Mouse (Mus musculus): ENCODE results near the gene 1700092M07Rik.

1700092M07Rik gene

DNA sequence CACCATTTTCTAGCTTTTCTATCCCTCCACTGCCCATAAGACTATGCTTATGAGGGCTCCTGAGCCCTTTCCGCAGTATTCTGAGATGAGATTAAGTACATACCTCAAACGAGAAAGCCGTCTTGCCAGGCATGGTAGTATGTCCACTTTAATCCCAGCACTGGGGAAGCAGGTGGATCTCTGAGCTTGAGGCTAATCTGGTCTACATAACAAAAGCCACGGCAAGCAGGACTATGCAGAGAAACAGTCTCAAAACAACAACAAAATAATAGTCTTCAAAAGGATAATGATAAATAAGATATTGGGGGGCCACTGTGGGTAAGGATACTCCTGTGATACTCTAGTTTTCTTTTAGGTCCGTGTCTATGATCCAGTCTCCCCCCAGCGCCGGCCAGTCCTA lies 1.6 kb upstream of the 1700092M07Rik start:
- CTCF ChIA-PET: no interaction called here

DNA sequence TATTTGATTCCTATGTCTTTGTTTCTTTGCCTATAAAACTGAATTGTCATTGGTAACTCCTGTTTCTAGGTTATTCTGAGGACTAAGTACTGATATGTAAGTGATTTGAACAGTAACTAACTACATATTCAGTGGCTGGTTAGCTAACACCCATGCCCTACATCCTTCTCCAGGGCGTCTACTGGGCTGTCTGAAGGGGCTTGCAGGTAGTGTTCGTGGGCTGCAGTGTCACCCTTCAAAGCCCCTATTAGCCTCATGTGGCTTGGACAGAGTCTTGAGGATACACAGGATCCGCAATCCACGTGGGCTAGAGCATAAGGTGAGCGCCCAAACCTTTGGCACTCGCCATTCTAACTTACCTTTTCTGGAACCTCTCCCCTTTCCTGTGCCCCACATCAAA lies 872 bp upstream of the 1700092M07Rik start:
- CTCF ChIA-PET: no interaction called here

DNA sequence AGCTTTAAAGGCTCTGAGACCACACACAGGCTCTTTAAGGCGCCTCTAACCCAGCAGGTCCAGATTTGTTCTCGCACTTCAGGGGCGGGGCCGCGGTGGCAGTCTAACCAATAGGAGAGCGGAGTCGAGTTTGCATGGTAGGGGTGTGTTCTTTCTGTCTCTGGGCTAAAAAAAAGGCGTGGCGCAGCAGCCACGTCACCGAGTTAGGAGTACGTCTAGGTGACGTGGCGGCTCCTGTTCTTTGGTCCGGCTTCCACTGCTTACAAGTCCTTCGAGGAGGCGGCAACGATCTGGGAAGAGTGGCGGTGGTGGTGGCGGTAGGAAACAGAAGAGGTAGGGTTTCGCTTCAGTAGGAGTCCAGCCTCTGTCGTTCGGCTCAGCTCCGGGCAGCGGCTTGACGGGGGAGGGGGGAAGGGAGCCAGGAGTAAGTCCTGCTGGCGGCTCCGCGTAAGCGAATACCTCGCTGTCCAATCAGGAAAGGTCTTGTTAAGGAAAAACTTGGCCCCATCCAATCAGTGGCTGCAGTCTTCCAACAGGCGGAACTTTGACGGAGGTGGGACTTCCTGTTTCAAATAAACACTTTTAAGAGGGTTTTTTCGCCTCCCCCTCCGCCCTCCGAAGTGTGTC lies 838 bp downstream of the 1700092M07Rik start, which contains the start of gene Stx5a:
Stx5a (plus strand) TSS at position 171 of the 627 bp plus-strand sequence.
- CTCF ChIA-PET: interaction anchor here (0.6 kb wide), 1 partner anchor 20 kb away, joined by 6 read pairs; no protein-coding TSS in a partner anchor

DNA sequence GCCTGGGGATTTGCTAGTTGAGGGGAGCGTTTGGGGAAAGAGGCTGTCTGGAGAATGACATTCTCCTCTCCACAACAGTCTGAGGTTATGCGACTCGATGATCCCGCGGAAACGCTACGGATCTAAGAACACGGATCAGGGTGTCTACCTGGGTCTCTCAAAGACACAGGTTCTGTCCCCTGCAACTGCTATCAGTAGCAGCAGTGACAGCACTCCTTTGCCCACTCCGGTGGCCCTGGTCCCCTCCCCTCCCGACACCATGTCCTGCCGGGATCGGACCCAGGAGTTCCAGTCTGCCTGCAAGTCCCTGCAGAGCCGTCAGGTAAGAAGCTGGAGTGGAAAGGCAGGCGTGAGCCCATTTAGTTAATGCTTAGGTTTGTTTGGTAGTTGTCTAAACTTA lies 1.7 kb downstream of the 1700092M07Rik start:
- CTCF ChIA-PET: interaction anchor here (0.6 kb wide), 1 partner anchor 21 kb away, joined by 6 read pairs; no protein-coding TSS in a partner anchor

DNA sequence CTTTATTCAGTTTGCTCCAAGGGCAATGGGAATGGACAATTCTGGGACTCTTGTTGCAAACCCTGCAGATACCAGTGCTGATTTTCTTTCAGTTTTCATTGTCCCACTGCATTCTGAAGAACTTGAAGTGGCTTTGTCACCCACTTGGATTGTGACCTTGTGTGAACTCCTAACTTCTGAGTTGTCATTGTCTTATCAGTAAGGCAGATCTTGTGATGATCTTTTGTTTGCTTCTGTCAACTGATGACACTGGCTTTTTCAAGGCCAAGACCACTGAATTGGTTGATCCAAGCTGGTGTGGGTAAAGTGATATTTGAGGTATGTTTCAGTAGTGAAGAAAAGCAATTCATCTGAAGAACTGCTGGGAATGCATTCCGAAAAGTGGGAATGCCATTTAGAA lies 4.9 kb downstream of the 1700092M07Rik start:
- CTCF ChIA-PET: no interaction called here

DNA sequence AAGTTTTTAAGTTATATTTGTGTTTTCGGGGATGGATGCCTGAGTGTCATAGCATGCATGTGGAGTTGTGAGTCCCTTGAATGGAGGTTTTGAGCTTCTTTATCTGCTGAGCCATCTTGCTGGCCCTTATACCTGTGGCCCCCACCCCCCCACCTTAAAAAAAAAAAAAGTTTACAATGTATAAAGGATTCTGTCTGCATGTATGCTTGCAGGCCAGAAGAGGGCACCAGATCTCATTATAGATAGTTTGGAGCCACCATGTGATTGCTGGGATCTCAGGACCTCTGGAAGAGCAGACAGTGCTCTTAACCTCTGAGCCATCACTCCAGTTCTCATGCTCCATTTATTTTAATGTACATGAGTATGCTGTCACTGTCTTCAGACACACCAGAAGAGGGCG lies 6.8 kb downstream of the 1700092M07Rik start:
- CTCF ChIA-PET: no interaction called here

DNA sequence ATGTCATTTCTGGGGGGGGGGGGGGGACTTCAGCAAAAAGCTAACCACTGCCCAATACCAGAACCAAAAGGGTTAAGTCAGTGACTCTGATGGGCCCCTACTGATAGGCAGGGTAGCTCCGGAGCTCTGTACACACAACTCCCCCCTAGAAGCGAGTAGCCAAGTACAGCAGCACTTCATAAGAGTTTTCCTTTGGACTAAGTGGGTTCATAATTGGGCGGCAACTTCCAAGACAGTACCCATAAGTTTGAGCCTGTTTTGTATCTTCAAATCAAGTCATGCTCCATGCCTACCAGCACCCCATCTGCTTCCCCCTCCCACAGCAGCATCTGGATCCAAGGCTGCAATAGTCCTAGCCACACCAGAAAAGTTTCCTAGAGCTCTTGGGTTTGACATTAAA lies 15.1 kb downstream of the 1700092M07Rik start:
- CTCF ChIA-PET: interaction anchor here (0.7 kb wide), 1 partner anchor 19 kb away, joined by 3 read pairs; no protein-coding TSS in a partner anchor

DNA sequence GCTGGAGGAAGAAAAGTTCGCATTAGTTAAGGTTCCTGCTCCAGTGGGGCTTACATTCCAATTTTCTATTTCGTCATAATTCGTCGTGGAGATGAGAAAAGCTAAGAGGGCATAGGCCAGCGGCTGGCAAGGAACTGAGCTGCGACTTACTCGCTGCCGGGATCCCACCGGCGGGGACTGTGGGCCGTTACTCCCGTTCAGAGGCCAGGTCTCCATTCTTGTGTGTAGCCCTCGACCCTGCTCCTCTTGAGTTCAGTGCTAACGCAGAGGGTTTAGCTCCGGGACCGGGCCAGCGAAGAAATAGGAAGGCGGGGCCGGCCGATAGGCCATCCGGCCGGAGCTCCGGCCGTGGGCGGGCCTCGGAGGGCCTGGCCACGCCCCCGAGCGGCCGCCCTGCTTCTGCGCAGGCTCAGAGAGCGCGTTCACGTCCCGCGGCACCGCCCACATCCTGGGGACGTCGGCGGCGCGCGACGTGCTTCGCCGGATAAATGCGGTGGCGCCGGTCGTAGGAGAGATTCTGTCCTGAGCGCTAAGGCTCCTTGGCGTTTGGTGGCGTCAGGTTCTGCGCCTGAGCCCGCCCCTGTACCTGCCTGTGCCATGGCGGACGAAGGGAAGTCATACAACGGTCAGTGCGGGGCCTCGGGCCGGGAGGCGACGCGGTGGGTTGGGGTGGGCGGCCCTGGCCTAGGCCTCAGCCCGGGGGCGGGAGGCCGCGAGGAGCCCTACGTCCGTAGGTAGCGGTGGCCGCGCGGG lies 16.3 kb downstream of the 1700092M07Rik start, which contains the start of gene Nxf1:
Nxf1 (plus strand) TSS at position 439 of the 753 bp plus-strand sequence.
- CTCF ChIA-PET: interaction anchor here (0.5 to 1.2 kb wide), 2 partner anchors 18 to 38 kb away, joined by 3 to 4 read pairs; partner anchors contain the start of gene Tmem179b

DNA sequence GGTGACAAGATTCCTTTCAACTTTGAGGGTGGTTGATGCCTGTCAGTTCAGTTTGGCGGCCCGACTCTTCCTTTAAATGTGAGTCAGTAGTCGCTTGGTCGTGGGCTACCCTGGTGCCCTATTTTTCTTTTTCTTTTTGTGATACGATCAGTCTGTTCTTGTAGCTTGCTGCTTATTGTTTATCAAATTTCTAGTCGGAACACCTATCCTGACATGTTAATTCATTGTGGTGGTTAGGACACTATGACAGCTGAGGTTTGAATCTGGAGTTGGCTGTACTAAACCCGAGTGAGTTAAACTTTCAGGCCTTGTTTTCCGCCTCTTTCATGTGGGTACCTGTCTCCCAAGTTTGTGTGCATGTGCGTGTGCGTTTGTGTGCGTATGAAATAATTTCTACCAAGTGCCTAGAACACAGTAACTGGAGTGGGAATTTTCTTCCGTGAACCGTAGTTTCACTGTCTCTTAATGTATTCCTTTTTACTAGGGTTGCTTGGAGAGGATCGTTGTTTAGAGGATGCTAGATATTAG lies 17.0 kb downstream of the 1700092M07Rik start:
- CTCF ChIA-PET: interaction anchor here (1.2 kb wide), 1 partner anchor 17 kb away, joined by 4 read pairs; the partner anchor contains the start of gene Tmem179b

DNA sequence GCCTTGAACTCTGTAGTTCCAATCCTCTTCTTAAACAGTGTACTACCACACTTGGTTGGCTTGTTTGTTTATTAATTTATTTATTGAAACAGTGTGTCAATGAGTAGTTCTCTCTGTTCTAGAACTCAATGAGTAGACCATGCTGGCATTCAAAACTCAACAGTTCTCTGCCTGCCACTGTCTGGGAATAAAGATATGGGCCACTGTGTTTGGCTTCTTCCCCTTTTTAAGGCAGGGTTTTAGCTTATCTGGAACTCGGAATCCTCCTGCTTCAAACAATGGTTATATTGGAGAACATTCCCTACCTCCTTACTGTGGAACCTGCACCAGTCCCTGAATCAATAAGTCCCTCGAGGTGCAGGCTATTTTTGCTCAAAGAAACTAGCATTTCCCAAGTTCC lies 18.4 kb downstream of the 1700092M07Rik start:
- CTCF ChIA-PET: no interaction called here

DNA sequence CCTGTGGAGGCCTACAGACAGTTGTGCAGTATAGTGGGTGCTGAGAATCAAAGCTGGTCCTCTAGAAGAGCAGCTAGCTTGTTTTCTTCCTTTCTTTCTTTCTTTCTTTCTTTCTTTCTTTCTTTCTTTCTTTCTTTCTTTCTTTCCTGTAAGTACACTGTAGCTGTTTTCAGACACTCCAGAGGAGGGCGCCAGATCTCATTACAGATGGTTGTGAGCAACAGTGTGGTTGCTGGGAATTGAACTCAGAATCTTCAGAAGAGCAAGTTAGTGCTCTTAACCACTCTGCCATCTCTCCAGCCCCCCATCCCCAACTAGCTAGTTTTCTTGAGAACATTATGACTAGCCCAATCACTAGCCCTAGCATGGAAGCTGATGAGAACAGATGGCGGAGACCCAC lies 20.2 kb downstream of the 1700092M07Rik start:
- CTCF ChIA-PET: interaction anchor here (0.7 to 1.1 kb wide), 2 partner anchors 36 to 41 kb away, joined by 3 to 5 read pairs; partner anchors contain the start of gene Zbtb3

DNA sequence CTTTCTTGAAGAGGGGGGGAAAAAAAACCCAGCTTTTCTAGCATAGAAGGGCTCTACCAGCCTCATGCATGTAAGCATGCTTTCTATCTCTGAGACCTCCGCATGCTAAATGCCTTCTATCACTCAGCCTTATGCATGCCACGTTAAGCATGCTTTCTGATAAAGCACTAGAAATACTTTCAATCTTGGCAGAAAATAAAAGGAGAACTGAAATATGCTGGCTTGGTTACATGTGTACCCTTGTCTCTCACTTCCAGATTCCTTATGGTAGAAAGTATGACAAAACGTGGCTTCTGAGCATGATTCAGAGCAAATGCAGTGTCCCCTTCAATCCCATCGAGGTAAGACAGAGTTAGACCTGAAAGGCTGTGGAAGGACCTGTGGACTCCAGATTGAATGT lies 22.8 kb downstream of the 1700092M07Rik start:
- CTCF ChIA-PET: interaction anchor here (1.0 kb wide), 1 partner anchor 200 kb away, joined by 3 read pairs; no protein-coding TSS in a partner anchor

DNA sequence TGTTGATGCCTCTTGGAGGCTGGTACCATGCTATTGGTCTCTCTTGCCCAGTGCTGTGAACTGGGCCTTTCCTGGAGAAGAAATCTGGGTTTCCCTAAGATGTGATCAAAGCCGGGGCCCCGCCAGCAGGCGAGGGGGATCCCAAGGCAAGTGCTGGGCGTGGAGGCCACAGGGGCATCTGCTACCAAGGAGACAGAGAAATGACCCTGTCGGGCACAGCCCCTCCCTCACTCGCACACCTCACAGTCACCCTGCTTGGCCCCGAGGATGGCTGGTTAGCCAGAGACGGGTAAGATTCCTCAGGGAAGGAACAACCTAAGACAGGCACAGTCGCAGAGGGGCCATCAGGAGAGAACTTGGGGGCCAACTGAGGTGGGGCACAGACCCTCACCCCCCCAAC lies 25.0 kb downstream of the 1700092M07Rik start:
- CTCF ChIA-PET: no interaction called here

DNA sequence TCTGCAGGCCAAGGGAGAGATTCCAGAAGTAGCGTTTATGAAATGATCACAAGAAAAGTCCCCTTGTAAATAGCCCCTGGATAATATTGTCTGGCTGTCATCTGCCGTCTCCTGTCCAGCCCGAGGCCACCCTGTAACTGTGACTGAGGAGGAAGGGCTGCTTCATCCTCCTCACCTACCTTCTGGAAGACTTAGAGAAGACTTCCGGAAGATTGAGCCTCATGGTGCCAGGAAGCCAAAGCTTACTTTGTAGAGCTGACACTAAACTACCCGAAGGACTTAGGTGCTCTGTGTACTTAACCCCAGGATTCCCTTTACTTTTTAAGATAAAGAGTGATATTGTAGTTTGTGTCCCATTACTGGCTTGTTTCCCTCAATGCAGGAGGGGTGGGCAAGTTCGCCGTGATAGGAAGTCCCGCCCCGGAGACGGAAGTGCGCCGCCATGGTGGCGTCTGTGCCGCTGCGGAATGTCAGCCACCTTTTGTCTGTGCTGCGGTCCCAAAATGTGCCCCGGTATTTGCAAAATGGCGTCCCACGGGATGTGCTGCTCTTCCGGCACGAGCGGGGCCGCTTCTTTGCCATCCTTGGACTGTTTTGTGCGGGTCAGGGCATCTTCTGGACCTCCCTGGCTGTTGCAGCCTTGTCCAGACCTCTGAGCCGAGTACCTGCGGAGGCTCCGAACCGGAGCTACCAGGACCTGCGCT lies 30.2 kb downstream of the 1700092M07Rik start, which contains the start of gene Tmem223:
Tmem223 (plus strand) TSS at position 430 of the 704 bp plus-strand sequence.
- CTCF ChIA-PET: interaction anchor here (1.1 kb wide), 1 partner anchor 57 kb away, joined by 4 read pairs; no protein-coding TSS in a partner anchor

DNA sequence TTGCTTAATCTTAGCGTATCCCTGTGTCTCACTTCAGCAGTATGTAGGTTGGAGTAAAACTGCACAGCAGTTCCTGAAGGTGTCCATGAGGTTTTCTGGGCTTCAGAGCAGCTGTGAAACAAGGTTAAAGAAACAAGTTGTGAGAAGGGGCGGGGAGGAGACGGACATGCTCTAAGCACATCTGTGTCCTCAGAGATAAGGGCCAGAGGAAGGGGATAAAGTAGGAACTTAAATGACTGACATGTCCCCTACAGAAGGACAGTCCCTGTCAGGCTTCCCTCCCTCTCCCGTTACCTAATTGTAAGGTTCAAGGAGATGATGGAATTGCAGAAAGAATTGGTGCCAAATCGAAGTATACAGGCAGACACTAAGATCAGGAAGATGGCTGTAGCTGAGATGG lies 32.5 kb downstream of the 1700092M07Rik start:
- CTCF ChIA-PET: interaction anchor here (0.6 kb wide), 1 partner anchor 40 kb away, joined by 7 read pairs; no protein-coding TSS in a partner anchor

DNA sequence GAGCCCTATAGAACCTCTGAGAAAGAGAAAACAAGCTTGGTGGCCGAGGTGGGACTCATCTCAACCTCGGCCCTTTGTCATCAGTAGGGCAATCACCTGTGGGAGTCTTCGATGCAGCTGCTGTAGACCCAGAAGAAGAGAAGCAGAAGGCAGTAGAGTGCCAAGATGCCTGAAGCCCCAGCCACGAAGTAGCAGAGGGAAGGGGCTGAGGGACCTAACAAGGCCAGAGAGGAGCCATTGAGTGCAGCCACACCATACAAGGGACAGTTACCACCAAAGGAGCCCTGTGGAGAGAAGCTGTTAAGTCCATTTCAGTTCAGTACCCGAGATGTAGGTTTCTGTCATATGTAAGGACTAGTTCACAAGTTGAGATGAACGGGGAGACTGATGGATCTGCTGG lies 32.9 kb downstream of the 1700092M07Rik start:
- CTCF ChIA-PET: no interaction called here

DNA sequence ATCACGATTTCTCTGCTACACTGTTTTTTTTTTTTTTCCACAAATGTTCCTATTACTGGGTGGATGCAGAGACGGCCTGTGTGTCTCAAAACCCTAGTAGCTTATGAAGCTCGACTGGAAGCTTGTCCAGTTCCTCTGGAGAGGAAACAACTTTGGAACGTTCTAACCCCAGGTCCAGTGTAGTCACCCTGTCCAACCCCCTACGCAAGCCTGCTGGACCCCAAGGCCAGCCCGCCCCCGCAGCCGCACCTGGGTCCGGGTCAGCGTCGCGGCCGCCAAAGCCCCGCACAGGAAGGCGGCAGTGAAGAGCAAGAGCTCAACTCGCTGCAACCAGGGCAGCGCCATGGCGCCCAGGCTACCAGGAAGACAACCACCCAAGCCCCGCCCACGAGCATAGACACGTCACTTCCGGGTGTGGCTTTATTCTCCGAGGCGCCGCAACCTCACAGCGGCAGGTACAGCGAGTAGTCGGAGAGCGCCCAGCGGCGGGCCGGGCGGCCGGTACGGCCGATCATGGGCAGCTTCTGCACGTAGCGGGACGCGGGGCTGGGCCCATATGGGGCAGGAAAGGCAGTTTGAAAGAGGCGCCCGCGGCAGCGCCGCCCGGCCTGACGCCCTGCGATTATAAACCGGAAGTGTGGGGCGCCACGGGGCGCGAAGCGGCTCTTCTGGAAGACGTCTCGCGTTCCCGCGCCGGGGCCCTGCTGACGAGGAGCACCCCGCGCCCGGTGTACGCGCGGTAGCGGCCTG lies 33.7 kb downstream of the 1700092M07Rik start, which contains the start of gene Tmem179b:
Tmem179b (minus strand) TSS at position 382 of the 750 bp plus-strand sequence.
- CTCF ChIA-PET: interaction anchor here (0.6 to 1.0 kb wide), 2 partner anchors 17 to 211 kb away, joined by 4 read pairs; no protein-coding TSS in a partner anchor

DNA sequence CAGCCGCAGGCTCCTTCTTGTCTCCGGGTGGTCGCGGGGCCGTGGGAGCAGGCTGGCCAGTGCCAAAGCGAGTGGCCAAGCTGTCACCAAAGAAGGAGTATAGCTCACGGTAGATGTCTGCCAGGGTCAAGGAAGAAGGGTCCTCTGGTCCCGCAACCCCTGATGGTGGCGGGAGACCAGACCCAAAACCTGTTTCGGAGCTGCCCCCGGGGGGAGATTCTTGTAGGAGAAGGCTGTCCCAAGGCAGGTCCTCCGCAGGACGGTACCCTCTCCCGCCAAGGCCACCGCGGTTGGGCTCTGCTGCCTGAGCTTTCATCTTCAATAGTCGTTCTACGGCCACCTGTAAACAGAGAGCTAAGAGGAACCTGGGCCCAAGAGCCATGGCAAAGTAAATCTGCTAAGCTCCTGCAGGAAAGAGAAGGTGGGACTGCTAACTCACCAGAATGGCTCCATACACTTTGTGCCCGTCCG lies 34.5 kb downstream of the 1700092M07Rik start:
- CTCF ChIA-PET: interaction anchor here (1.0 kb wide), 1 partner anchor 17 kb away, joined by 4 read pairs; no protein-coding TSS in a partner anchor

DNA sequence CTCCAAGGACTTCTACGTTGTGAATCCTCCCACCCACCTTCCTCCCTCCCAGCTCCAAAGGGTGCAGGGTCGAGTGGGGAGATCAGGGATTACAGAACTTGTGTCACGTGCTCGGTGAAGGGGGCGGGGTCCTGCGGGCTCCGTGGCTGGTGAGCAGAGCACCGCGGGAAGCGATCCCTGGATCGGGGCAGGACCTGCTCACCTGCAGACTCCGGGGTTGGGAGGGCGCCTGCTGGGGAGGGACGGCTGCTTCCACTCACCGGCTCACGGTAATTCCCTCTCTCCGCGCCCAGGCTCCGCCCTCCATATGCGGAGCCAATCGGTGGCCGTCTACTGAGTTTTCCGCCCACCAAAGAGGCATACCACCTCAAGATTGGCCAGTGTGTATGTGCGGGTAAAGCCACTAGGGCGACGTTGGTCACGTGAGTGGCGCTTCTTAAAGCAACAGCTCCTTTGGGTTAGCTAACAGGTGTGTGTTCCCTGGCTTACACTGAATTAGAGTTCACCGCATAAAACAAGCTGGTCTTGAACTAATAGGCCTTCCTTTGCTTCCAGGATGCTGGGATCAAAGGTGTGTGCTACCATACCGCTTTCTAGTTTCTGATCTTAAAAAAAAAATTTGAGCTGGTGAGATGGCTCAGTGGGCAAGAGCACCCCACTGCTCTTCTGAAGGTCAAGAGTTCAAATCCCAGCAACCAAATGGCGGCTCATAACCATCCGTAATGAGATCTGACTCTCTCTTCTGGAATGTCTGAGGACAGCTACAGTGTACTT lies 45.7 kb downstream of the 1700092M07Rik start, which contains the start of gene Taf6l:
Taf6l (minus strand) TSS at position 410 of the 774 bp plus-strand sequence.
- CTCF ChIA-PET: no interaction called here
